Mouse (Mus musculus) bone marrow macrophage, adult 2 months (primary cell): Measurements from ENCODE around the gene Olfr193.

Experiments used
- CTCF ChIP-seq: IDR thresholded peaks from 2 replicates; pipeline ENCODE4 v1.5.1; 2012; ENCODE audit warnings: low read depth, mild to moderate bottlenecking, low read length, moderate library complexity
- POLR2A ChIP-seq: IDR thresholded peaks from 2 replicates; pipeline ENCODE4 v1.6.1; 2012; ENCODE audit warnings: mild to moderate bottlenecking, low read depth, low read length, borderline replicate concordance

GRCm38 (mm10) chr16:59105312-59105711 is 6.4 kb downstream of the Olfr193 start:
- TF ChIP-seq CTCF, result no peak
- TF ChIP-seq POLR2A, result no peak
